Mouse (Mus musculus) induced T-regulatory cell, adult 2 months (primary cell): ENCODE results near the gene Ddx20.
"Not testable (repeated sequence)": the region's sequence is repeated elsewhere in the genome, so short reads cannot be mapped to it uniquely, and the experiment has no call there.

ENCODE experiments used
- DNase-seq: peaks from one replicate; pipeline ENCODE4 v3.0.0-alpha.2; 2012; ENCODE audit warnings: low read depth

Gene Ddx20

GRCm38 (mm10) chr3:105705061-105705549, 17.7 kb upstream of the Ddx20 start:
- DNase-seq: no peak

DNA sequence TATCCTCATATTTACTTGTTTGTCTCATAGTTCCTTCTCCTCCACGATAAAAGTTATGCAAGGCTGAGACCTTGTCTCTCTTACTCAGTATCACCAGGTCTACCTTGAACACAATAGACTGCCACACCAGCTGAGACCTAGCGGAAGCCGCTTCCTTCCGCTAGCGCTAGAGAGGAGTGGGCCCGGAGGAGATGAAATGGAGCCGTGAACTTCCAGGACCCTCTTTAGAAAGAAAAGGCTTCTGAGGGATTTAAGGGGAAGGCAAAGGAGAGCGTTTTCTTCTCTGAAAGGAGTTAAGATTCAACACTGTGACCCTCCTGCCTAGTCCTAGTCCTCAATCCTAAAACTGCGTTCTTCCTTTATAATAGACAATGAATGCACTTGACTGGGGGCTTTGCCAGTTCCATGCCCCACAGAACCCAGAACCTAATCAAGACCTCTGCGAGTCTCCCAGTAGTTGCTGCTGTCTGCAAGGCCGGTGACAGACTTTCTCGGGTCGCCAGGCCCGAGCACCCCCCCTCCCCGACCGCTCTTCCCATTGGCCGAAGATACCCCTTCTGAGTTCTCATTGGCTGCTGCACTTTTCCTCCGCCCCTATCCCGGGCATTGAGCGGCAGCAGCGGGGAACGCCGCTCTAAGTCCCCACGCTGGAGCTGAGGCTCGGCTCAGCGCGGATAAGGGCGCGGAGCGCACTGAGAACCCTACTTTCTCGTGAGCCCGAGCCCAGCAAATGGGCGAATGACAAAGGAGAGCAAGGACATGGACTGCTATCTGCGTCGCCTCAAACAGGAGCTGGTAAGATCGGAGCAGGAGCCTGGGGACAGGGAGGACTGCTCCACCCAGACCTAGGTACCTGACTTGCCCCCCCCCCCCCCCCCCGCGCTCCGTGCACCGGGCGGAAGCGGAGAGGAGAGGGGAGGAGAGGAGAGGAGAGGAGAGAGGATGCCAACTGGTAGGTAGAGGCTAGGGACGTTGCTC, 16.9 kb upstream of the Ddx20 start, which contains the start of gene Inka2:
Gene Inka2 (plus strand): TSS at position 569 of the 978 bp plus-strand sequence.
- peak; percentile 84 for DNase-seq

GRCm38 (mm10) chr3:105703571-105703970, 16.2 kb upstream of the Ddx20 start:
- no peak for DNase-seq

GRCm38 (mm10) chr3:105701399-105701798, 14.0 kb upstream of the Ddx20 start:
- no peak for DNase-seq

DNA sequence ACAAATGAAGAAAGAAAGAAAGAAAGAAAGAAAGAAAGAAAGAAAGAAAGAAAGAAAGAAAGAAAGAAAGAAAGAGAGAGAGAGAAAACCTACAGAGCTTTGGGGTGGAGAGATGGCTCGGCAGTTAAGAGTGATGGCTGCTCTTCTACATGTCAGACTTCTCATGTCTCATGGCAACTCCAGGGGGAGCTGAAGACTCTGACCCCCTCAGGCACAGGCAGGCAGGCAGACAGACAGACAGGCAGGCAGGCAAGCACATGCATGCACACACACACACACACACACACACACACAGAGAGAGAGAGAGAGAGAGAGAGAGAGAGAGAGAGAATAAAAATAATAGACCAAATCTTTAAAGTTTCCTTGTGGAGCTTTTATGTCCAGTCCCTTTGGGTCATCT, 13.4 kb upstream of the Ddx20 start:
- not testable (repeated sequence) for DNase-seq

GRCm38 (mm10) chr3:105699241-105699933, 12.0 kb upstream of the Ddx20 start:
- DNase-seq: no peak

DNA sequence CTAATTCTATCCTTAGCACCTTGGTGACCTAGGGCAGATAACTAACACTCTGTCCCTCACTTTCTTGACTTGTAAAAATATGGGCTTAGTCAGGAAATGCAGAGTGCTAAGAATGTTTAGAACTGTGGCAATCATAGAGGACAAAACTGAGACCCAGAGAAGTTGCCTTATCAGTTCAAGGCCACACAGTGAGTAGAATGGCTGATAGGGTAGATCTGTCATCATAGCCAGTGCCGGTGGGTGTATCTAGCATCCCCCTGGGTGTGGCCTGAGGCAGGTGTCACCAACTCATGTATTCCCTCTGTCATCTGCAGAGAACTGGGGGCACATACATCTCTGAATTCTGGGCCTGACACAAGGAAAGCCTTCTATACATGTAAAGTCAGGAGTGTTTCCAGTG, 10.9 kb upstream of the Ddx20 start:
- no peak for DNase-seq

- DNase-seq: no peak
Observed at GRCm38 (mm10) chr3:105697148-105697441, 9.7 kb upstream of the Ddx20 start.

GRCm38 (mm10) chr3:105696387-105697147, 9.2 kb upstream of the Ddx20 start:
- no peak for DNase-seq

GRCm38 (mm10) chr3:105695476-105696386, 8.4 kb upstream of the Ddx20 start:
- DNase-seq: no peak

DNA sequence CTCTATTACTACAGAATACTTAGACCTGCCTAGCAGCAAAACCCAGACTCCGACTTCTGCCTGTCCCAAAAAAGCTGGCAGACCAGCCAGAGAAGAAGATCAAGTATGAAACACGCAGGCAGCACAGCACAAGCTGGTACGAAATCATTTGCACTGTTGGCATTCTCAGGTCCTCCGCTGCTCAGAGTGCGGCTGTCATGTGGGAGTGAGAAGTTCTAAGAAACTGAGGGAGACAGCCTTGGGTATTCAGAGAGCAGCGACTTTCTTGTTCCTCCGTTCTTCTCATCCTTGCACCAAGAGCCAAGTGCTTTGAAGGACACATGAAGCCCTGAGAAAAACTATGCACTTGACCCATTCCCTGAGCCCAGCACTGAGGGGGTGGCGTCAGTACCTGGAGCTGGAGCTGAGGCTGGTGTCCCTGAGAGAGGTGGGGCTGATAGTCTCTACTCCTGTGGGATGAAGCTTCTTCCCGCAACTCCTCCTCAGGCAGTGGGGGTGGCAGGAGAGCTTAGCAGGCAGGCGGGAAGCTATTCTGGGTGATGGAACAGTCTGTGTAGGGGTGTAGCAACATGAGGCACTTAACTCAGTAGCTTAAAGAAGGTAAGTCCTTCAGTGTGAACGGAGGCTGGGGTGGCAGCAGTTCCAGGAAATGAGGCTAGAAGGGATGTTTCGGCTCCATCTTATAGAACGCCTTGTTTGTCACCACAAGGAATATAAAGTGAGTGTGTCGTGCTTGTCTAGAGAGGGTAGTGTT, 6.1 kb upstream of the Ddx20 start:
- DNase-seq: no peak

DNA sequence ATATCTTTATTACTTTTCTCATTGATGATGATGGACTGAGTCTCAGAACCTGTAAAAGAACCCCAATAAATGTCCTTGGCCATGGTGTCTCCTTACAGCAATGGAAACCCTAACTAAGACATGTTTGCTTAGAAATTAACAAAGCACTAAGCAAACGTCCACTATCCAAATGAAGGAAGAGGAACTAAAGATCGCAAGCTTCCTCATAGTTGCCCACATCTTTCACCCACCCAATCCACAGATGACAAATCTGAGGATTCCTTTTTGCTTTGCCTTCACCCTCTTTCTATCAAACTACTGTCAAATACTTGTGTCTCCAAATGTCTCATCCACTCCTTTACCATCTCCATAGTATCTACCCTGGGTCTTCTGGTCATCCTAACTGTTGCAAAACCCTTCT, 1.2 kb upstream of the Ddx20 start:
- no peak for DNase-seq

- DNase-seq: peak; percentile 46
Observed at GRCm38 (mm10) chr3:105686394-105687323, 715 bp downstream of the Ddx20 start.

- DNase-seq: no peak
Observed at GRCm38 (mm10) chr3:105680346-105680745, 7.0 kb downstream of the Ddx20 start.

DNA sequence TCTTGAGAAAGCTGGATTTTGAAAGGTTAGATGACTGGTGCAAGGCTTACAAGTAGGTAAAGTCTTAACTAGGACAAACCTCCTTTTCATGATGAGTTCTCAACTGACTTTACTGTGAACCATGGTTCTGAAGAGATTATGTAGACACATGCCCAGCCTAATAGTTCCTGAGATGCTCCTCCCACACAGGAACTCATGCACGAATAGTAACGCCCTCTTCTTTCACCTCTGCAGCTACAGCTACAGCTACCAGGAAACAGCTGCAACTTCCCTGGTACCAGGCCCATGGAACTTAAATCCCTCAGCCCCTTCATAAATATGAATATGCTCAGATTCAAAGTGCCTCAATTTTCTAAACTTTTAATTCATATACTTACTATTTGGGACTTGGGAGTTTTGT, 11.4 kb downstream of the Ddx20 start:
- DNase-seq: peak; percentile 16

GRCm38 (mm10) chr3:105674595-105675218, 12.7 kb downstream of the Ddx20 start:
- DNase-seq: peak; percentile 91

DNA sequence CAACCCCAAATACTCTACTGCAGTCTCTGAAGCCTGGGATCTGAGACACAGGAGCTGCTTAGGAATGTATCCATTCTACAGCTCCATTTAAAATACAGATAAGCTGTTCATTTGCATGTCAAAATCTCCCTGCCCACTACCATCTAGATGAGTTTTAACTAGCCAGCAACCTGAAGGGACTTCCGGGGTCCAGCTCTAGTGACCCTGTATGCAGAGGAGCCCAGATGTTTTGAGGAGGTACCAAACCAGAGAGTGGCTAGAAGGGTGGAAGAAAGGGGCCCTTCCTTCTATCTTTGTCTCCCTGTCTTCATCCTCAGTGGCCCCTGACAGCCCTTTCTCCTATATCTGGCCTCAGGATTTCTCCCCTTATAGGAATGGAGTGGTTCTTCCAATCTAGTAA, 16.6 kb downstream of the Ddx20 start:
- DNase-seq: no peak

GRCm38 (mm10) chr3:105669776-105670175, 17.6 kb downstream of the Ddx20 start:
- no peak for DNase-seq

DNA sequence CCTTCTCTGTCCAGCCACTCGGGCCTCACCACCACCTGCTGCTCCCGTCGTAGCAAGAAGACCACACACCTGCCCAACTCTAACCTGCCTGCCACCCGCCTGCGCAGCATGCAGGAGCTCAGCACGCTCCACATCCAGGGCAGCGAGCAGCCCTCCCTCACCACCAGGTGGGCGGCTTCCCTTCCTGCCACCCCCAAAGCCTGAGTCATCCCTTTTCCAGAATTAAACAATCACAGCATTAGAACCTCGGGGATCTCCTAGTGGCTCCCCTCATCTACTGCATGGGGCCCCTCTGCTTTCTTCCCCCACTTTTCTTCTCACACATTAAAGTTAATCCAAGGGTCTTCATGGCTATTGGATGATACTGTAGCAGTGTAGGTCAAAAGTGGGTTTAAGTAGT, 19.2 kb downstream of the Ddx20 start:
- DNase-seq: no peak
